Mouse (Mus musculus) embryonic facial prominence, embryonic 14.5 days (tissue): Measurements from ENCODE around the gene Oasl1. TPM values are rescaled to one million over a fixed set of nuclear protein-coding genes. Genes with fewer than 3 reads are reported as not detected.

Source experiments
- ATAC-seq: fragments of 200-750 bp; cut with Nextera tagmentation; 2 replicates; pipeline ENCODE4 v1.8.0; 2017; ENCODE audit warnings: low read depth, moderate number of reproducible peaks, moderate TSS enrichment
- DNase-seq: peaks from one replicate; pipeline ENCODE4 v3.0.0-alpha.2; 2015; ENCODE audit warnings: low spot score
- H3K27ac ChIP-seq: fragments of 300-500 bp; sonication (generic); replicated peaks from 2 replicates; pipeline ENCODE4 v1.5.1; 2014; ENCODE audit warnings: low read depth, mild to moderate bottlenecking, low read length, moderate library complexity
- H3K27me3 ChIP-seq: fragments of 300-500 bp; sonication (generic); replicated peaks from 2 replicates; pipeline ENCODE4 v1.6.1; 2014; ENCODE audit warnings: low read length; ENCODE audit not compliant: control insufficient read depth, insufficient read depth
- H3K36me3 ChIP-seq: fragments of 300-500 bp; sonication (generic); 2 replicates; pipeline ENCODE4 v1.6.1; 2014; ENCODE audit warnings: low read length, mixed read lengths; ENCODE audit not compliant: control insufficient read depth, insufficient read depth
- H3K4me1 ChIP-seq: fragments of 300-500 bp; sonication (generic); 2 replicates; pipeline ENCODE4 v1.6.1; 2014; ENCODE audit warnings: antibody characterized with exemption, low read length; ENCODE audit not compliant: control insufficient read depth, insufficient read depth
- H3K4me2 ChIP-seq: fragments of 300-500 bp; sonication (generic); 2 replicates; pipeline ENCODE4 v1.6.1; 2014; ENCODE audit warnings: low read depth, mild to moderate bottlenecking, low read length, moderate library complexity, mixed read lengths
- H3K4me3 ChIP-seq: fragments of 300-500 bp; sonication (generic); 2 replicates; pipeline ENCODE4 v1.5.1; 2014; ENCODE audit warnings: low read depth, mild to moderate bottlenecking, low read length
- H3K9ac ChIP-seq: fragments of 300-500 bp; sonication (generic); 2 replicates; pipeline ENCODE4 v1.6.1; 2014; ENCODE audit warnings: low read depth, mild to moderate bottlenecking, low read length, moderate library complexity, mixed read lengths
- H3K9me3 ChIP-seq: fragments of 300-500 bp; sonication (generic); 2 replicates; pipeline ENCODE4 v1.6.1; 2016; ENCODE audit warnings: low read length; ENCODE audit not compliant: control insufficient read depth
- WGBS: fragments of 180-500 bp; shearing (Covaris S2); extraction: QIAGEN DNeasy Blood & Tissue Kit; methylation state at CpG from one replicate; pipeline ENCODE4 v1.1.7; 2014; 5-methylcytosine and 5-hydroxymethylcytosine counted together
- polyA plus RNA-seq: library from polyadenylated mRNA; unstranded; fragments of >200 nt; fragmentation: Nextera tagmentation; extraction: Ambion mirVana; gene quantifications from 2 replicates; pipeline ENCODE4 v1.2.1, GENCODE M21; 2014

Oasl1 gene
- polyA plus RNA-seq, 1 experiment from 2014 or later = 0.56 TPM

GRCm38 (mm10) chr5:114895542-114895941, 27.5 kb upstream of the Oasl1 start:
- H3K36me3 ChIP-seq = no peaks in the 10 kb centered on the region
- H3K27me3 ChIP-seq = no peaks in the 10 kb centered on the region
- no peaks in the 10 kb centered on the region for H3K9me3 ChIP-seq
- no peak for DNase-seq
- no peak overlapping the region for H3K27ac ChIP-seq
- ATAC-seq = no peak
- H3K4me2 ChIP-seq = no peak overlapping the region
- H3K4me3 ChIP-seq = no peak overlapping the region
- 77% methylated on average over 4 of the region's 4 CpGs for WGBS
- H3K4me1 ChIP-seq = peaks cover 9% of the 10 kb centered on the region
- H3K9ac ChIP-seq = no peak overlapping the region

- no peak within 1 kb of the TSS for H3K27ac ChIP-seq
- H3K4me3 ChIP-seq = peak within 1 kb of the TSS; percentile 23
- ATAC-seq (no peak), DNase-seq (no peak)
- no peaks in the 10 kb centered on the region for H3K36me3 ChIP-seq
- no peaks in the 10 kb centered on the region for H3K9me3 ChIP-seq
- 53% methylated on average over 13 of the region's 13 CpGs for WGBS
- peaks cover 9% of the 10 kb centered on the region for H3K4me1 ChIP-seq
- no peaks in the 10 kb centered on the region for H3K27me3 ChIP-seq
- peak within 1 kb of the TSS; percentile 34 for H3K9ac ChIP-seq
- peak within 1 kb of the TSS; percentile 44 for H3K4me2 ChIP-seq
Measured at GRCm38 (mm10) chr5:114896688-114897373, 26.2 kb upstream of the Oasl1 start, which contains the start of gene Oasl2. Oasl2 (plus strand) TSS chr5:114896936.

GRCm38 (mm10) chr5:114897374-114897793, 25.7 kb upstream of the Oasl1 start:
- Histone ChIP-seq H3K27me3 (no peaks in the 10 kb centered on the region), H3K36me3 (no peaks in the 10 kb centered on the region), H3K4me1 (peaks cover 9% of the 10 kb centered on the region), H3K4me2 (peak overlapping the region; percentile 44), H3K27ac (no peak overlapping the region), H3K4me3 (peak overlapping the region; percentile 23), H3K9me3 (no peaks in the 10 kb centered on the region), H3K9ac (peak overlapping the region; percentile 34)
- 3% methylated on average over 7 of the region's 7 CpGs for WGBS
- peak; percentile 33; the same call in 1 of the 2 replicates for ATAC-seq
- peak; percentile 27 for DNase-seq

- no peak for ATAC-seq
- no peaks in the 10 kb centered on the region for H3K27me3 ChIP-seq
- H3K36me3 ChIP-seq = no peaks in the 10 kb centered on the region
- no peak overlapping the region for H3K4me2 ChIP-seq
- H3K4me3 ChIP-seq = no peak overlapping the region
- no peak for DNase-seq
- 66% methylated on average over 7 of the region's 7 CpGs for WGBS
- H3K4me1 ChIP-seq = peaks cover 9% of the 10 kb centered on the region
- H3K9ac ChIP-seq = no peak overlapping the region
- H3K9me3 ChIP-seq = no peaks in the 10 kb centered on the region
- H3K27ac ChIP-seq = no peak overlapping the region
Measured at GRCm38 (mm10) chr5:114898857-114899256, 24.2 kb upstream of the Oasl1 start.

- DNase-seq = peak; percentile 51
Measured at GRCm38 (mm10) chr5:114902413-114902812, 20.6 kb upstream of the Oasl1 start.

GRCm38 (mm10) chr5:114908598-114909305, 14.3 kb upstream of the Oasl1 start:
- no peak overlapping the region for H3K4me3 ChIP-seq
- H3K36me3 ChIP-seq = no peaks in the 10 kb centered on the region
- H3K27ac ChIP-seq = no peak overlapping the region
- WGBS = 39% methylated on average over 13 of the region's 13 CpGs
- ATAC-seq (no peak), DNase-seq (peak; percentile 14)
- H3K9me3 ChIP-seq = no peaks in the 10 kb centered on the region
- H3K4me2 ChIP-seq = no peak overlapping the region
- H3K9ac ChIP-seq = no peak overlapping the region
- no peaks in the 10 kb centered on the region for H3K4me1 ChIP-seq
- no peaks in the 10 kb centered on the region for H3K27me3 ChIP-seq

More at GRCm38 (mm10) chr5:114902413-114902812, 20.6 kb upstream of the Oasl1 start:
- Histone ChIP-seq H3K9ac (no peak overlapping the region), H3K9me3 (no peaks in the 10 kb centered on the region), H3K4me2 (no peak overlapping the region), H3K27ac (no peak overlapping the region), H3K27me3 (no peaks in the 10 kb centered on the region), H3K4me3 (no peak overlapping the region), H3K4me1 (peaks cover 3% of the 10 kb centered on the region; the same call in 1 of the 2 replicates), H3K36me3 (no peaks in the 10 kb centered on the region)
- ATAC-seq = no peak
- 27% methylated on average over 1 of the region's 1 CpGs for WGBS

- Histone ChIP-seq H3K9me3 (no peaks in the 10 kb centered on the region), H3K36me3 (no peaks in the 10 kb centered on the region), H3K4me3 (no peak overlapping the region), H3K4me2 (no peak overlapping the region), H3K9ac (no peak overlapping the region), H3K27ac (no peak overlapping the region), H3K4me1 (no peaks in the 10 kb centered on the region), H3K27me3 (no peaks in the 10 kb centered on the region)
- WGBS = 72% methylated on average over 4 of the region's 4 CpGs
- ATAC-seq = no peak
- no peak for DNase-seq
Measured at GRCm38 (mm10) chr5:114913686-114914085, 9.4 kb upstream of the Oasl1 start.

- 65% methylated on average over 8 of the region's 8 CpGs for WGBS
- H3K4me2 ChIP-seq = no peak overlapping the region
- DNase-seq = peak; percentile 27
Measured at GRCm38 (mm10) chr5:114914855-114915254, 8.2 kb upstream of the Oasl1 start.

More at GRCm38 (mm10) chr5:114914855-114915254, 8.2 kb upstream of the Oasl1 start:
- H3K9me3 ChIP-seq = no peaks in the 10 kb centered on the region
- ATAC-seq = no peak
- H3K4me1 ChIP-seq = no peaks in the 10 kb centered on the region
- no peak overlapping the region for H3K9ac ChIP-seq
- H3K4me3 ChIP-seq = no peak overlapping the region
- no peak overlapping the region for H3K27ac ChIP-seq
- H3K36me3 ChIP-seq = no peaks in the 10 kb centered on the region
- no peaks in the 10 kb centered on the region for H3K27me3 ChIP-seq
